ENCODE assay signal across 20 mouse cellular contexts in genomic region chr14:122017958-122018357, GRCm38 (mm10). TPM values are rescaled to one million over a fixed set of nuclear protein-coding genes. Genes with fewer than 3 reads are reported as not detected.
A peak's percentile ranks its signal among the peaks of the same experiment; 100 is the strongest.
DNase-seq lines count a peak whose midpoint lies in the region; ATAC-seq lines count a peak whose summit lies in the region.
"Had no signal": no experiment of that assay in that cellular context is flagged by ENCODE, and none has a peak within 500 bp of the region (broad histone marks: within the 10 kb centered on the region; RNA-seq: fewer than 3 reads in every experiment).

No protein-coding gene starts in this region.

- no peaks in the 10 kb centered on the region for H3K27me3 ChIP-seq in hindbrain, embryonic 12.5 days
- H3K27me3 ChIP-seq: heart, embryonic 13.5 days had no signal

- no peak overlapping the region for H3K4me2 ChIP-seq in hindbrain, embryonic 12.5 days (replicated peaks)
- H3K4me2 ChIP-seq: heart, embryonic 13.5 days had no signal

- H3K4me3 ChIP-seq in hindbrain, embryonic 12.5 days: no peak overlapping the region
- H3K4me3 ChIP-seq: embryonic facial prominence, embryonic 10.5 days; heart, embryonic 13.5 days had no signal

- no peaks in the 10 kb centered on the region for H3K4me1 ChIP-seq in hindbrain, embryonic 12.5 days
- H3K4me1 ChIP-seq: embryonic facial prominence, embryonic 10.5 days had no signal

- H3K27ac ChIP-seq in hindbrain, embryonic 12.5 days: no peak overlapping the region
- H3K27ac ChIP-seq: embryonic facial prominence, embryonic 10.5 days; hindbrain, postnatal 0 days had no signal

- peak; percentile 77 for DNase-seq in thymus, postnatal 0 days (ENCODE audit: low spot score)
- no peak for DNase-seq in thymus, postnatal 25 days
- peak; percentile 11 for DNase-seq in forelimb bud, embryonic 11.5 days (ENCODE audit: low read depth, low spot score)
- no peak for DNase-seq in kidney, postnatal 36 days
- DNase-seq in ovary, postnatal 36 days (ENCODE audit: low spot score): no peak
- DNase-seq: adrenal gland, adult 2 months; adrenal gland, postnatal 25 days; cerebellum, adult 2 months; cerebellum, postnatal 10 days; gastrocnemius, postnatal 36 days; heart, postnatal 36 days had no signal

- peak; percentile 35 for ATAC-seq in CD4-positive, CD25-positive, alpha-beta regulatory T cell, adult 4 months
- no peak for ATAC-seq in hindbrain, embryonic 12.5 days (ENCODE audit: low FRiP score)
- ATAC-seq: forebrain, embryonic 14.5 days; hindbrain, postnatal 0 days had no signal

- 82% methylated on average over 2 of the region's 2 CpGs for WGBS in hindbrain, embryonic 12.5 days

- H3K9ac ChIP-seq in hindbrain, embryonic 12.5 days: no peak overlapping the region
- H3K9ac ChIP-seq: heart, embryonic 13.5 days had no signal

- H3K36me3 ChIP-seq in hindbrain, embryonic 12.5 days: peaks cover 24% of the 10 kb centered on the region

- H3K9me3 ChIP-seq in hindbrain, embryonic 12.5 days (replicated peaks): no peaks in the 10 kb centered on the region
- H3K9me3 ChIP-seq: embryonic facial prominence, embryonic 10.5 days; heart, embryonic 13.5 days had no signal

RNA-seq across cellular contexts. Expression of gene Timm8a2, which starts 16.5 kb away (rescaled TPM):
- 0.21 TPM in 1 of 2 replicates, not detected in the other for polyA plus RNA-seq in thymus, postnatal 0 days (2015; fragmentation: Nextera tagmentation; extraction: Ambion mirVana)
- polyA plus RNA-seq in CD4-positive, CD25-positive, alpha-beta regulatory T cell, adult 4 months (2017; shearing (Covaris generic)): not detected
- polyA plus RNA-seq in hindbrain, embryonic 12.5 days (2016; fragmentation: Nextera tagmentation; extraction: Ambion mirVana): not detected in 2 replicates
- polyA plus RNA-seq: adrenal gland, adult 2 months; embryonic facial prominence, embryonic 10.5 days; embryonic facial prominence, embryonic 14.5 days; forebrain, embryonic 14.5 days; heart, embryonic 13.5 days; heart, postnatal 0 days; hindbrain, embryonic 11.5 days; hindbrain, postnatal 0 days had no signal

RNA-seq across cellular contexts. Expression of gene Gpr183, which starts 53.0 kb away (rescaled TPM):
- polyA plus RNA-seq in thymus, postnatal 0 days (2015; fragmentation: Nextera tagmentation; extraction: Ambion mirVana): 12.5 and 13.4 TPM in 2 replicates
- 100 to 1,000 TPM; 102 to 104 TPM for polyA plus RNA-seq in CD4-positive, CD25-positive, alpha-beta regulatory T cell, adult 4 months (2017; shearing (Covaris generic))
- 2.0 and 2.1 TPM in 2 replicates for polyA plus RNA-seq in hindbrain, embryonic 12.5 days (2016; fragmentation: Nextera tagmentation; extraction: Ambion mirVana)

Comparison
In these comparisons a context has a peak if more than half of its experiments do, and no peak if none do; other contexts are left out.
1. DNase-seq: peak in thymus, postnatal 0 days (single experiment) and forelimb bud, embryonic 11.5 days (single experiment); none in thymus, postnatal 25 days (single experiment), kidney, postnatal 36 days (0 of 2) and ovary, postnatal 36 days (single experiment).